Comparison of ENCODE assay signal across 8 mouse cellular contexts in genomic region chr10:67536621-67537141, GRCm38 (mm10). TPM values are rescaled to one million over a fixed set of nuclear protein-coding genes. Genes with fewer than 3 reads are reported as not detected.
A peak's percentile ranks its signal among the peaks of the same experiment; 100 is the strongest.
DNase-seq lines count a peak whose midpoint lies in the region; ATAC-seq and TF ChIP-seq lines count a peak whose summit lies in the region.

No protein-coding gene starts in this region.

- no peaks in the 10 kb centered on the region for H3K4me1 ChIP-seq in heart, adult 2 months (ENCODE audit: control insufficient read depth, insufficient read depth, low read length)
- peaks cover 46% of the 10 kb centered on the region for H3K4me1 ChIP-seq in neural tube, embryonic 12.5 days

- H3K4me3 ChIP-seq in heart, adult 2 months, result peak overlapping the region; percentile 76
- peak overlapping the region; percentile 54 for H3K4me3 ChIP-seq in neural tube, embryonic 12.5 days

- peak overlapping the region; percentile 20 for H3K9ac ChIP-seq in heart, adult 2 months (ENCODE audit: low read depth, low read length)
- H3K9ac ChIP-seq in neural tube, embryonic 12.5 days, result no peak overlapping the region

- no peak for TF ChIP-seq EP300 in heart, adult 2 months (IDR thresholded peaks at IDR 0.05; ENCODE audit: insufficient read depth, low read depth, low read length)

- TF ChIP-seq POLR2A in heart, adult 2 months (IDR thresholded peaks at IDR 0.05; ENCODE audit: insufficient read depth, low read depth, low read length), result no peak

- WGBS in heart, adult 2 months, result 2% methylated on average over 31 of the region's 32 CpGs
- under 1% methylated on average over 29 of the region's 32 CpGs for whole genome bisulfite sequencing in neural tube, embryonic 12.5 days

- H3K79me2 ChIP-seq in heart, adult 2 months (replicated peaks; ENCODE audit: control insufficient read depth, insufficient read depth, low read length), result no peaks in the 10 kb centered on the region

- peak overlapping the region; percentile 81 for H3K4me2 ChIP-seq in neural tube, embryonic 12.5 days (replicated peaks)

- intact Hi-C loops in heart, adult 2 months (cut with DNase I), result loop anchor here (1.0 to 5.0 kb wide), 5 partner anchors 12 to 736 kb away; partner anchors contain the start of gene Ado

- peak; percentile 19 for DNase-seq in ovary, adult 18-20 months (ENCODE audit: low spot score)
- DNase-seq in ovary, postnatal 10 days (ENCODE audit: low spot score), result no peak
- DNase-seq in heart, adult 2 months, result peak; percentile 66 to 67
- DNase-seq in kidney, adult 9 months, result peak; percentile 15
- peak; percentile 43 for DNase-seq in lung, adult 18-20 months
- DNase-seq in testis, postnatal 10 days (ENCODE audit: low spot score), result peak; percentile 77

- H3K27me3 ChIP-seq in heart, adult 2 months (ENCODE audit: control insufficient read depth, insufficient read depth, low read length), result peaks cover 13% of the 10 kb centered on the region; the same call in 1 of the 2 replicates
- peaks cover 86% of the 10 kb centered on the region for H3K27me3 ChIP-seq in neural tube, embryonic 12.5 days (replicated peaks)

- no peaks in the 10 kb centered on the region for H3K9me3 ChIP-seq in neural tube, embryonic 12.5 days

- no peaks in the 10 kb centered on the region for H3K36me3 ChIP-seq in heart, adult 2 months (ENCODE audit: control insufficient read depth, insufficient read depth, low read length)
- H3K36me3 ChIP-seq in neural tube, embryonic 12.5 days, result no peaks in the 10 kb centered on the region

- peak overlapping the region; percentile 83 for H3K27ac ChIP-seq in heart, adult 2 months
- H3K27ac ChIP-seq in neural tube, embryonic 12.5 days, result no peak overlapping the region

- ATAC-seq in common myeloid progenitor, adult 5-6 weeks (replicated peaks; ENCODE audit: low read depth, poor library complexity, severe bottlenecking), result peak; percentile 1; the same call in 1 of the 2 replicates
- ATAC-seq in neural tube, embryonic 12.5 days (ENCODE audit: low FRiP score, low read depth), result peak; percentile 45

- TF ChIP-seq CTCF in heart, adult 2 months (IDR thresholded peaks at IDR 0.05), result no peak

RNA-seq across cellular contexts. Expression of gene Egr2, which starts 1.4 kb away (rescaled TPM):
- total RNA-seq in common myeloid progenitor, adult 5-6 weeks (2017), result 8.1 and 14.9 TPM in 2 replicates
- total RNA-seq in heart, adult 2 months (2021), result under 1 TPM; 0.32 to 0.84 TPM
- 2.7 and 2.8 TPM in 2 replicates for polyA plus RNA-seq in heart, adult 2 months (2012; rRNA removed)
- 1.5 TPM in 2 replicates for polyA plus RNA-seq in neural tube, embryonic 12.5 days (2016; fragmentation: Nextera tagmentation; extraction: Ambion mirVana)

RNA-seq across cellular contexts. Expression of gene Ado, which starts 12.1 kb away (rescaled TPM):
- total RNA-seq in common myeloid progenitor, adult 5-6 weeks (2017), result 15.6 and 21.6 TPM in 2 replicates
- total RNA-seq in heart, adult 2 months (2021), result 10 to 100 TPM; 17.3 to 17.7 TPM
- polyA plus RNA-seq in heart, adult 2 months (2012; rRNA removed), result 6.3 and 9.6 TPM in 2 replicates
- polyA plus RNA-seq in neural tube, embryonic 12.5 days (2016; fragmentation: Nextera tagmentation; extraction: Ambion mirVana), result 78.0 and 81.2 TPM in 2 replicates
